Mouse (Mus musculus): Measurements from ENCODE around the gene Hoxd12. TPM values are rescaled to one million over a fixed set of nuclear protein-coding genes. Genes with fewer than 3 reads are reported as not detected.

Gene Hoxd12
- total and polyA plus RNA-seq, 2 experiments from 2014 or later, result not detected

DNA sequence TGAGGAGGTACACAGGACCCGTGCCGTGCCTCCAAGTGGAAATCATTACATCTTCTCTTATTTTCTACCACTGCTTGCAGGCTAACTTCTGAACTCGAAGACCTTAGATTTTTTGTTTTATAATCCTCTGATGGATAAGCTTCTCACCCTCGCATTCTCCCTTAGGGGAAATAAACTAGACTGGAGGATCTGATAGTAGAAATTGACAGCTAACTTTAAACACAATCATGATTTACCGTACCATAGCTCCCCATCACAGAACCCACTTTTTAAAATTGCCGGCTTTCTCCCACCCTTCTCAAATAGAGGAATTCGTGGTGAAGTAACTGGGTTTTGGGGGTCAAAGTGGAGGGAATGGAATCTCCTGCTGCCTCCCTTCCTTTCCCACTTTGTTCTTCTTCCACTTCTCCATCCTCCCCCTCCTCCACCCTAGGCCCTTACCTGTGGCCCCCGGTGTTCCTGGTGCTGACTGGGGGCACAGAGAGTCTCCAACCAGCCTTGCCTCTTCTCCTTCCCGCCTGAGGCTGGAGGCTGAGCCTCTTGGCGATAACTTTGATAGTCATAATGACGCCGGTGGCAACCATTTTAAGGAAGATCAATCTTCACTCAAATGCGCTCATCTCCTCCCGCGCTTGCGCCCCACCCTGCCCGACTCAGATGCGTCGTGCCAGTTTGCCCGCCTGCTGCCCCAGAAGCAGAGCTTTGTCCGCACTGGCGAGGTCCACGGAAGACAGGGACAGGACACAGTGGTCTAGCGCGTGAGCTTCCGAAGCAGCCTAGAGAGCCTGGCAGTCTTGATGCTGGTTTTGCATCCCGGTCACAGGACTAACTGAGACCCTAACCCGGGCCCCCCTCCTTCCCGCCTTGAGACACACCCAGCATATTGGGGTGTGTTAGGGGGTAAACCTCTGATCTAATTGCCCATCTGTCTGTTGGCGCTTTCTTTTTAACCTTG lies 14.1 kb upstream of the Hoxd12 start:
- no peak for ATAC-seq (ENCODE audit: insufficient read depth, low read depth)
- no peaks in the 10 kb centered on the region for H3K9me3 ChIP-seq (replicated peaks; ENCODE audit: control insufficient read depth, low read length)
- TF ChIP-seq EP300 (IDR thresholded peaks at IDR 0.05; ENCODE audit: low read depth) (no peak), CTCF (IDR thresholded peaks at IDR 0.05; ENCODE audit: low read depth) (no peak)
- no peak overlapping the region for H3K27ac ChIP-seq (ENCODE audit: low read depth)
- H3K36me3 ChIP-seq (replicated peaks; ENCODE audit: control insufficient read depth, insufficient read depth, low read length), result no peaks in the 10 kb centered on the region
- DNase-seq (ENCODE audit: low spot score), result no peak
- WGBS, result 5% methylated on average over 30 of the region's 30 CpGs
- H3K4me1 ChIP-seq (ENCODE audit: control insufficient read depth, insufficient read depth), result no peaks in the 10 kb centered on the region
- H3K9ac ChIP-seq (replicated peaks; ENCODE audit: low read depth, low read length), result no peak overlapping the region
- H3K27me3 ChIP-seq (ENCODE audit: control insufficient read depth, insufficient read depth, low read length), result peaks cover 99% of the 10 kb centered on the region
- no peak overlapping the region for H3K4me3 ChIP-seq (ENCODE audit: low read depth, low read length)
- no peak overlapping the region for H3K4me2 ChIP-seq (ENCODE audit: low read depth, low read length)

DNA sequence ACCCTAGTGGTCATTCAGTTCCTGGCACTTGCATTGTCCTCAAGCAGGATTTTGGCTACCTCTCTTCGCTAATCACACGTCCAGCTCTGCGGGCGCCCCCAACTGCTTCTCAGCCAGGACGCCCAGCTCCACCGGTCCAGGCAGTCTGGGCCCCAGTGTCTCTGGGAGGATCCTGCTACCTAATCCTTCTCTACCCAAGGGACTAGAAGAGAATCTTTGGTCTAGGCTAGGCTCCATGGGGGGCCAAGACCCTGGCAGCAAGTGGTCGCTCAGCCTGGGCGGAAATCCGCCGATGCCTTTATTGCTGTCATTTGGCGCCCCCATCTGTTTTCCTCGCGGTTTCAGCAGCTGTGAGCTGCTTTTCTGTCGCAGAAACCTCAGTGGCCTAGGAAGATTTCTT lies 13.1 kb upstream of the Hoxd12 start:
- Histone ChIP-seq H3K36me3 (replicated peaks; ENCODE audit: control insufficient read depth, insufficient read depth, low read length) (no peaks in the 10 kb centered on the region), H3K4me2 (ENCODE audit: low read depth, low read length) (no peak overlapping the region), H3K27me3 (ENCODE audit: control insufficient read depth, insufficient read depth, low read length) (peaks cover 99% of the 10 kb centered on the region), H3K27ac (ENCODE audit: low read depth) (no peak overlapping the region), H3K4me3 (ENCODE audit: low read depth, low read length) (no peak overlapping the region; the same call in 1 of the 2 replicates), H3K9me3 (replicated peaks; ENCODE audit: control insufficient read depth, low read length) (no peaks in the 10 kb centered on the region), H3K4me1 (ENCODE audit: control insufficient read depth, insufficient read depth) (no peaks in the 10 kb centered on the region), H3K9ac (replicated peaks; ENCODE audit: low read depth, low read length) (no peak overlapping the region)
- ATAC-seq (ENCODE audit: insufficient read depth, low read depth) (no peak), DNase-seq (ENCODE audit: low spot score) (no peak)
- TF ChIP-seq CTCF (IDR thresholded peaks at IDR 0.05; ENCODE audit: low read depth) (peak; percentile 48), EP300 (IDR thresholded peaks at IDR 0.05; ENCODE audit: low read depth) (no peak)
- WGBS, result 2% methylated on average over 14 of the region's 14 CpGs

DNA sequence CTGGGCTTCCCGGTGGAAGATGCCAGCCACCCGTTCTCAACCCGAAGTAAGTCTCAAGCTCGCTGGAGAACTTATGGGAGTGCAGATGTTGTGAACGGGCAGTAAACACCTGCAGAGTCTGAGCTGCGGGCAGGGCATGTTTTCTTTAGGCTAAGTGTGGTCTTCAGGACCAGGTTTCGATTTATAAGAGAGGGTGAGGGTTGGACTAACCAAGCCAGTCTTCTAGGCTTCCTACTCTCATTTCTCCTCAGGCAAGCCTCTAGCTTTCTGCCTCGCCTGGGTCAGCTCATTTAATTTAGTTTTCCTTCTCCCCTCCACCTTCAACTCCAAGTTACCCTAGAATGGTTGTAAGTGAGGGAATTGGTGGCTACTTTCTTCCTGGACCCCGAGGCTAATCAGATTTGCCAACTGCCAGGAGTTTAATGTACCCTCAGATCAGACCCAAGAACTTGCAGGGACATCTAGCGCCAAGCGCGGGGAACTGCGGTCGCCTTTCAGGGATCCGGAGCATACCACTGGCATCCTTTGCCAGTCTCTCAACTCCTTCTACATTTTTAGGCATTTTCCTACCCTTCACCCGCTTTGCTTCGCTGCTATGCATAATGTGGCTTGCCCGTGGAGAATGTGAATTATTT lies 11.4 kb upstream of the Hoxd12 start:
- peaks cover 98% of the 10 kb centered on the region for H3K27me3 ChIP-seq (ENCODE audit: control insufficient read depth, insufficient read depth, low read length)
- DNase-seq (ENCODE audit: low spot score) (no peak), ATAC-seq (ENCODE audit: insufficient read depth, low read depth) (no peak)
- no peak overlapping the region for H3K4me3 ChIP-seq (ENCODE audit: low read depth, low read length)
- H3K27ac ChIP-seq (ENCODE audit: low read depth), result no peak overlapping the region
- H3K9ac ChIP-seq (replicated peaks; ENCODE audit: low read depth, low read length), result no peak overlapping the region
- H3K36me3 ChIP-seq (replicated peaks; ENCODE audit: control insufficient read depth, insufficient read depth, low read length), result no peaks in the 10 kb centered on the region
- H3K4me2 ChIP-seq (ENCODE audit: low read depth, low read length), result no peak overlapping the region
- TF ChIP-seq CTCF (IDR thresholded peaks at IDR 0.05; ENCODE audit: low read depth), result peak; percentile 55
- TF ChIP-seq EP300 (IDR thresholded peaks at IDR 0.05; ENCODE audit: low read depth), result no peak
- no peaks in the 10 kb centered on the region for H3K9me3 ChIP-seq (replicated peaks; ENCODE audit: control insufficient read depth, low read length)
- WGBS, result 4% methylated on average over 18 of the region's 18 CpGs
- H3K4me1 ChIP-seq (ENCODE audit: control insufficient read depth, insufficient read depth), result peaks cover 3% of the 10 kb centered on the region; the same call in 1 of the 2 replicates

DNA sequence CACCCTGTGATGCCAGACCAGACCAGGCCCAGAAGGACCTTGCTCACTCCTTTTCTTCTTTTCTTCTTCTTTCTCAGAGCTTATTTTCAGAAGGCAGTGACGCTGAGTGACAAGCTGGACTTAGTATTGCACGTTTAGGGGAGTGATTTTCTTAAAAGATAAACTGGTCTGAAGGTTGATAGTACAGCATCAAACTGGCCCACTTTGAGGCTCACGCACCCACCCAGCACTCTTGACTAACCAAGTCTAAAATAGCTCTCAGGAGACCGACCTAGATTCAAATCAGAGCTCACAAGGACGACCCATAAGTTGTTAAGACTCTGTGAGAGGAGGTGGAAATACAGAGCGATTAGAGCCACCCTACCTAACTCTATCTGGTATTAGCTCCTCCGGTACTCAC lies 8.4 kb upstream of the Hoxd12 start:
- Histone ChIP-seq H3K4me2 (ENCODE audit: low read depth, low read length) (no peak overlapping the region), H3K9me3 (replicated peaks; ENCODE audit: control insufficient read depth, low read length) (no peaks in the 10 kb centered on the region), H3K9ac (replicated peaks; ENCODE audit: low read depth, low read length) (no peak overlapping the region), H3K4me3 (ENCODE audit: low read depth, low read length) (no peak overlapping the region), H3K36me3 (replicated peaks; ENCODE audit: control insufficient read depth, insufficient read depth, low read length) (no peaks in the 10 kb centered on the region), H3K27me3 (ENCODE audit: control insufficient read depth, insufficient read depth, low read length) (peaks cover 99% of the 10 kb centered on the region), H3K27ac (ENCODE audit: low read depth) (no peak overlapping the region), H3K4me1 (ENCODE audit: control insufficient read depth, insufficient read depth) (peaks cover 4% of the 10 kb centered on the region; the same call in 1 of the 2 replicates)
- TF ChIP-seq EP300 (IDR thresholded peaks at IDR 0.05; ENCODE audit: low read depth), result no peak
- TF ChIP-seq CTCF (IDR thresholded peaks at IDR 0.05; ENCODE audit: low read depth), result no peak
- WGBS, result 3% methylated on average over 7 of the region's 7 CpGs
- DNase-seq (ENCODE audit: low spot score) (no peak), ATAC-seq (ENCODE audit: insufficient read depth, low read depth) (no peak)

DNA sequence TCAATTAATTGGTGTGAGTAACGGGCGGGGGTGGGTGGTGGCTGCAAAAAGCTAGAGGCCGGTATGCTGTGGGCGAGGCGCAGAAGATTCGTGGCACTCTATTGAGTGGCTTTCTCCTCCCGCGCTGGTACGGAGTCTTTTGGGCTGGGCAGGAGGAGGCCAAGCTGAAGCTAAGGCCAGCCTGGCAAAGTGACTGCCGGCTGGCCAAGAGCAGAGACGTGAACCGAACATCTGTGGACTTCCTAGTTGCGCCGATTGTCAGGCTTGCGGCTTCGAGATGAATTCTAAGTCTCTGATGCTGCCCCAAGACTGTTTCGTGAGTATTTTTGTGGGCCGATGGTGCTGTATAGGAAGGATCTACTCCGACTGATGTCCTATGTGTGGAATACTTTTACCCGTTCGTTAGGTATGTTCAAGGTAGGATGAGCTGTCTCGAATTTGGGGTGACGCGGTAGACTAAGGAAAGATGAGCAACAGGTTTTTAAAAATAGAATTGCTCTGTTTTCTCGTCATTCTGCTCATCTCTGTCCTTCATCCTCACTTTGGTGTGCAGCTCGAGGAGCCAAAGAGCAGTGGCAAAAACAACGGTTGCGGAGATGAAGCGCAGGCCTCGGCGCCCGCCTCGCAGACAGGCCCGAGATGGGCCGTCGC lies 7.5 kb upstream of the Hoxd12 start:
- Histone ChIP-seq H3K4me1 (ENCODE audit: control insufficient read depth, insufficient read depth) (peaks cover 4% of the 10 kb centered on the region; the same call in 1 of the 2 replicates), H3K4me3 (ENCODE audit: low read depth, low read length) (no peak overlapping the region), H3K9ac (replicated peaks; ENCODE audit: low read depth, low read length) (no peak overlapping the region), H3K9me3 (replicated peaks; ENCODE audit: control insufficient read depth, low read length) (no peaks in the 10 kb centered on the region), H3K36me3 (replicated peaks; ENCODE audit: control insufficient read depth, insufficient read depth, low read length) (no peaks in the 10 kb centered on the region), H3K4me2 (ENCODE audit: low read depth, low read length) (no peak overlapping the region), H3K27me3 (ENCODE audit: control insufficient read depth, insufficient read depth, low read length) (peaks cover 99% of the 10 kb centered on the region), H3K27ac (ENCODE audit: low read depth) (no peak overlapping the region)
- WGBS, result 3% methylated on average over 36 of the region's 36 CpGs
- TF ChIP-seq EP300 (IDR thresholded peaks at IDR 0.05; ENCODE audit: low read depth) (no peak), CTCF (IDR thresholded peaks at IDR 0.05; ENCODE audit: low read depth) (no peak)
- ATAC-seq (ENCODE audit: insufficient read depth, low read depth) (no peak), DNase-seq (ENCODE audit: low spot score) (no peak)

Measured in heart, postnatal 0 days (tissue).